ENCODE assay signal across 13 mouse cellular contexts in the genomic region with DNA sequence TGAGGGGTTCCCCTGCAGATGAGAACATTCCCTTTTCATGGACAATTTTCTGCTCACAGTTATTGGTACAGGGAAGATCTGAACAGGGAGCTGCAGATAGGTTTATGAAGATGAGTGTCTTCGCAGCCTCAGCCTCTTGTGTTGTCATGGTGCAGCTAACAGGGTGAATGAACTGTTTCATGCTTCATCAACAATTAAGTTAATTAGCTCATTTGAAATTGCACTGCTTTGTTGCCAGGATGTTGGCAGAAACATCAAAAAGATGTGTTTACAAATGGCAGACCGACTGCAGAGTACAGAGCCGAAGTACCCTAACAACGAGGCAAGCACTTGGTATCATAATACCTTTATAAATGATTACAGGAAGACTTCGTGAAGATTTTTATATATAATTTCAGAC.
DNase-seq lines count a peak whose midpoint lies in the region; ATAC-seq and TF ChIP-seq lines count a peak whose summit lies in the region.
"Had no signal": no experiment of that assay in that cellular context is flagged by ENCODE, and none has a peak within 500 bp of the region (broad histone marks: within the 10 kb centered on the region; RNA-seq: fewer than 3 reads in every experiment).

No protein-coding gene starts in this region.

- no peaks in the 10 kb centered on the region for H3K27me3 ChIP-seq in midbrain, embryonic 12.5 days
- no peaks in the 10 kb centered on the region for H3K27me3 ChIP-seq in midbrain, embryonic 11.5 days (ENCODE audit: control insufficient read depth, insufficient read depth, low read length)
- H3K27me3 ChIP-seq in forebrain, postnatal 0 days (ENCODE audit: insufficient read depth, low read length), result no peaks in the 10 kb centered on the region; the same call in 1 of the 2 replicates
- no peaks in the 10 kb centered on the region for H3K27me3 ChIP-seq in midbrain, embryonic 16.5 days (ENCODE audit: control insufficient read depth, insufficient read depth, low read depth, low read length)
- H3K27me3 ChIP-seq: heart, embryonic 15.5 days; kidney, embryonic 15.5 days had no signal

- H3K4me2 ChIP-seq in midbrain, embryonic 12.5 days (replicated peaks), result no peak overlapping the region
- H3K4me2 ChIP-seq in midbrain, embryonic 11.5 days, result no peak overlapping the region
- no peak overlapping the region for H3K4me2 ChIP-seq in forebrain, postnatal 0 days (ENCODE audit: low read depth)
- no peak overlapping the region for H3K4me2 ChIP-seq in midbrain, embryonic 16.5 days (ENCODE audit: low read length)
- H3K4me2 ChIP-seq: heart, embryonic 15.5 days; kidney, embryonic 15.5 days had no signal

- peaks cover 25% of the 10 kb centered on the region for H3K4me1 ChIP-seq in midbrain, embryonic 12.5 days
- no peaks in the 10 kb centered on the region for H3K4me1 ChIP-seq in midbrain, embryonic 11.5 days (ENCODE audit: control insufficient read depth, insufficient read depth, low read length)
- no peaks in the 10 kb centered on the region for H3K4me1 ChIP-seq in forebrain, postnatal 0 days (ENCODE audit: insufficient read depth)
- peaks cover 4% of the 10 kb centered on the region; the same call in 1 of the 2 replicates for H3K4me1 ChIP-seq in midbrain, embryonic 16.5 days (ENCODE audit: control insufficient read depth, insufficient read depth, low read length)
- H3K4me1 ChIP-seq: heart, embryonic 15.5 days; kidney, embryonic 15.5 days had no signal

- ATAC-seq in midbrain, embryonic 12.5 days (ENCODE audit: low FRiP score, low read depth), result peak; percentile 69
- ATAC-seq in midbrain, embryonic 11.5 days (ENCODE audit: low FRiP score), result no peak
- ATAC-seq in forebrain, postnatal 0 days, result peak; percentile 71
- 0 out of 2 replicates have a peak, but pooled peaks have one; percentile 25 for ATAC-seq in midbrain, embryonic 16.5 days

- H3K27ac ChIP-seq in midbrain, embryonic 12.5 days (replicated peaks), result no peak overlapping the region
- H3K27ac ChIP-seq in midbrain, embryonic 11.5 days (ENCODE audit: low read depth, low read length), result no peak overlapping the region
- H3K27ac ChIP-seq in forebrain, postnatal 0 days (ENCODE audit: low read depth, low read length), result no peak overlapping the region
- H3K27ac ChIP-seq in midbrain, embryonic 16.5 days (ENCODE audit: low read length), result no peak overlapping the region
- H3K27ac ChIP-seq in gastrocnemius, adult 2 months, result no peak overlapping the region
- H3K27ac ChIP-seq: heart, embryonic 15.5 days; kidney, embryonic 15.5 days had no signal

- no peak for DNase-seq in midbrain, embryonic 11.5 days (ENCODE audit: low spot score, missing footprints)
- peak; percentile 64 for DNase-seq in forebrain, postnatal 0 days
- DNase-seq in heart, postnatal 4 days, result no peak
- no peak for DNase-seq in yolk sac, embryonic 10.5 days (ENCODE audit: low spot score)
- DNase-seq in gastrocnemius, adult 2 months, result no peak
- DNase-seq: cerebellum, adult 18-20 months; lung, postnatal 36 days; right cerebral cortex, postnatal 4 days; thymus, postnatal 4 days had no signal

- H3K4me3 ChIP-seq in midbrain, embryonic 12.5 days, result no peak overlapping the region
- no peak overlapping the region for H3K4me3 ChIP-seq in midbrain, embryonic 11.5 days (ENCODE audit: low read depth, low read length)
- H3K4me3 ChIP-seq in forebrain, postnatal 0 days (ENCODE audit: low read depth, low read length), result no peak overlapping the region
- H3K4me3 ChIP-seq in midbrain, embryonic 16.5 days (ENCODE audit: low read depth, low read length), result no peak overlapping the region
- H3K4me3 ChIP-seq in gastrocnemius, adult 2 months, result no peak overlapping the region
- H3K4me3 ChIP-seq: heart, embryonic 15.5 days; kidney, embryonic 15.5 days had no signal

- intact Hi-C loops in gastrocnemius, adult 2 months (cut with DNase I), result no loop called here

- TF ChIP-seq CTCF in forebrain, postnatal 0 days (IDR thresholded peaks at IDR 0.05; ENCODE audit: low read depth), result no peak
- TF ChIP-seq CTCF in gastrocnemius, adult 2 months (IDR thresholded peaks at IDR 0.05), result no peak

- no peaks in the 10 kb centered on the region for H3K36me3 ChIP-seq in midbrain, embryonic 12.5 days
- no peaks in the 10 kb centered on the region for H3K36me3 ChIP-seq in midbrain, embryonic 11.5 days (ENCODE audit: control insufficient read depth, insufficient read depth, low read length)
- H3K36me3 ChIP-seq in forebrain, postnatal 0 days (ENCODE audit: insufficient read depth), result no peaks in the 10 kb centered on the region
- no peaks in the 10 kb centered on the region for H3K36me3 ChIP-seq in midbrain, embryonic 16.5 days (ENCODE audit: control insufficient read depth, insufficient read depth, low read length)
- H3K36me3 ChIP-seq: heart, embryonic 15.5 days; kidney, embryonic 15.5 days had no signal

- no peak overlapping the region for H3K9ac ChIP-seq in midbrain, embryonic 12.5 days (replicated peaks)
- H3K9ac ChIP-seq in midbrain, embryonic 11.5 days (ENCODE audit: low read length), result no peak overlapping the region
- H3K9ac ChIP-seq in forebrain, postnatal 0 days, result no peak overlapping the region
- no peak overlapping the region for H3K9ac ChIP-seq in midbrain, embryonic 16.5 days (ENCODE audit: low read depth, low read length)
- H3K9ac ChIP-seq: heart, embryonic 15.5 days; kidney, embryonic 15.5 days had no signal

- H3K9me3 ChIP-seq in midbrain, embryonic 12.5 days, result no peaks in the 10 kb centered on the region
- H3K9me3 ChIP-seq in midbrain, embryonic 11.5 days (ENCODE audit: control insufficient read depth, low read length), result no peaks in the 10 kb centered on the region
- H3K9me3 ChIP-seq in forebrain, postnatal 0 days (ENCODE audit: low read length), result no peaks in the 10 kb centered on the region
- H3K9me3 ChIP-seq in midbrain, embryonic 16.5 days (replicated peaks; ENCODE audit: control insufficient read depth, low read length, poor library complexity, severe bottlenecking), result no peaks in the 10 kb centered on the region
- H3K9me3 ChIP-seq: heart, embryonic 15.5 days; kidney, embryonic 15.5 days had no signal

- WGBS in midbrain, embryonic 12.5 days, result 42% methylated on average over 5 of the region's 5 CpGs
- WGBS in midbrain, embryonic 11.5 days, result 57% methylated on average over 5 of the region's 5 CpGs
- 11% methylated on average over 5 of the region's 5 CpGs for WGBS in forebrain, postnatal 0 days
- WGBS in midbrain, embryonic 16.5 days, result 23% methylated on average over 5 of the region's 5 CpGs
